In genomic region chr2:152727795-152728510, GRCm38 (mm10) we compare ENCODE assay signal across 8 mouse cellular contexts. TPM values are rescaled to one million over a fixed set of nuclear protein-coding genes. Genes with fewer than 3 reads are reported as not detected.
DNase-seq lines count a peak whose midpoint lies in the region; ATAC-seq and TF ChIP-seq lines count a peak whose summit lies in the region.

No protein-coding gene starts in this region.

- WGBS in forebrain, embryonic 10.5 days, result 87% methylated on average over 14 of the region's 14 CpGs
- WGBS in forebrain, embryonic 13.5 days, result 85% methylated on average over 14 of the region's 14 CpGs
- 75% methylated on average over 14 of the region's 14 CpGs for WGBS in kidney, adult 2 months
- 71% methylated on average over 14 of the region's 14 CpGs for WGBS in lung, embryonic 14.5 days

- H3K27ac ChIP-seq in forebrain, embryonic 10.5 days, result peak overlapping the region; percentile 79
- H3K27ac ChIP-seq in forebrain, embryonic 13.5 days, result no peak overlapping the region; the same call in 1 of the 2 replicates
- peak overlapping the region; percentile 73 for H3K27ac ChIP-seq in kidney, adult 2 months (ENCODE audit: insufficient read depth, low read depth, low read length)
- peak overlapping the region; percentile 72 for H3K27ac ChIP-seq in lung, embryonic 14.5 days (ENCODE audit: low read depth)

- H3K4me2 ChIP-seq in forebrain, embryonic 13.5 days, result no peak overlapping the region
- no peak overlapping the region for H3K4me2 ChIP-seq in lung, embryonic 14.5 days

- peaks cover 32% of the 10 kb centered on the region for H3K27me3 ChIP-seq in forebrain, embryonic 10.5 days (ENCODE audit: poor library complexity, severe bottlenecking)
- peaks cover 3% of the 10 kb centered on the region; the same call in 1 of the 2 replicates for H3K27me3 ChIP-seq in forebrain, embryonic 13.5 days
- H3K27me3 ChIP-seq in kidney, adult 2 months (replicated peaks; ENCODE audit: control insufficient read depth, insufficient read depth, low read length), result no peaks in the 10 kb centered on the region
- H3K27me3 ChIP-seq in lung, embryonic 14.5 days (ENCODE audit: insufficient read depth, low read length), result peaks cover 7% of the 10 kb centered on the region; the same call in 1 of the 2 replicates

- H3K9me3 ChIP-seq in forebrain, embryonic 10.5 days, result no peaks in the 10 kb centered on the region
- H3K9me3 ChIP-seq in forebrain, embryonic 13.5 days (replicated peaks), result no peaks in the 10 kb centered on the region
- no peaks in the 10 kb centered on the region for H3K9me3 ChIP-seq in lung, embryonic 14.5 days (ENCODE audit: low read depth, low read length)

- H3K36me3 ChIP-seq in forebrain, embryonic 10.5 days (replicated peaks), result no peaks in the 10 kb centered on the region
- H3K36me3 ChIP-seq in forebrain, embryonic 13.5 days (ENCODE audit: poor library complexity, severe bottlenecking), result no peaks in the 10 kb centered on the region
- H3K36me3 ChIP-seq in kidney, adult 2 months (ENCODE audit: control insufficient read depth, insufficient read depth, low read length), result no peaks in the 10 kb centered on the region
- H3K36me3 ChIP-seq in lung, embryonic 14.5 days (ENCODE audit: insufficient read depth), result no peaks in the 10 kb centered on the region

- DNase-seq in forebrain, embryonic 10.5 days (ENCODE audit: extremely low spot score, low spot score), result no peak
- DNase-seq in heart, adult 18-20 months, result peak; percentile 60 to 89
- peak; percentile 87 for DNase-seq in kidney, adult 2 months
- peak; percentile 41 for DNase-seq in lung, embryonic 14.5 days
- DNase-seq in layer of hippocampus, postnatal 36 days, result no peak
- DNase-seq in cerebellum, postnatal 36 days, result no peak

- TF ChIP-seq POLR2A in kidney, adult 2 months (IDR thresholded peaks at IDR 0.05; ENCODE audit: low read depth, low read length), result no peak

- no peak for TF ChIP-seq CTCF in kidney, adult 2 months (conservative IDR thresholded peaks at IDR 0.05; ENCODE audit: insufficient read depth, insufficient read length, low read depth, low read length)
- no peak for TF ChIP-seq CTCF in lung, embryonic 14.5 days (IDR thresholded peaks at IDR 0.05; ENCODE audit: low read depth)

- peaks cover 61% of the 10 kb centered on the region for H3K4me1 ChIP-seq in forebrain, embryonic 10.5 days
- H3K4me1 ChIP-seq in forebrain, embryonic 13.5 days, result peaks cover 14% of the 10 kb centered on the region
- peaks cover 13% of the 10 kb centered on the region for H3K4me1 ChIP-seq in kidney, adult 2 months (ENCODE audit: control insufficient read depth, insufficient read depth, low read length)
- peaks cover 46% of the 10 kb centered on the region for H3K4me1 ChIP-seq in lung, embryonic 14.5 days (ENCODE audit: insufficient read depth)

- H3K4me3 ChIP-seq in forebrain, embryonic 10.5 days, result no peak overlapping the region
- H3K4me3 ChIP-seq in forebrain, embryonic 13.5 days, result no peak overlapping the region
- 0 out of 2 replicates have a peak overlapping the region, but pooled peaks have one; percentile 2 for H3K4me3 ChIP-seq in kidney, adult 2 months (ENCODE audit: insufficient read depth, low read depth, low read length)
- no peak overlapping the region for H3K4me3 ChIP-seq in lung, embryonic 14.5 days (ENCODE audit: low read depth, low read length)

- ATAC-seq in forebrain, embryonic 13.5 days, result no peak
- ATAC-seq in lung, embryonic 14.5 days (ENCODE audit: insufficient read depth), result no peak
- no peak for ATAC-seq in monocyte, adult 5-6 weeks (replicated peaks; ENCODE audit: insufficient number of reproducible peaks, low FRiP score, low TSS enrichment, poor library complexity, severe bottlenecking)

- no peak overlapping the region for H3K9ac ChIP-seq in forebrain, embryonic 13.5 days
- H3K9ac ChIP-seq in lung, embryonic 14.5 days, result no peak overlapping the region

RNA-seq across cellular contexts. Expression of gene Id1, which starts 8.1 kb away (rescaled TPM):
- polyA plus RNA-seq in forebrain, embryonic 10.5 days (2016; fragmentation: Nextera tagmentation; extraction: Ambion mirVana), result 57.5 and 61.1 TPM in 2 replicates
- 25.8 and 26.1 TPM in 2 replicates for polyA plus RNA-seq in forebrain, embryonic 13.5 days (2015; fragmentation: Nextera tagmentation; extraction: Ambion mirVana)
- 10 to 100 TPM; 63.7 to 75.1 TPM for total RNA-seq in heart, adult 18-20 months (2021)
- polyA plus RNA-seq in kidney, adult 2 months (2012; rRNA removed), result 156 and 235 TPM in 2 replicates
- polyA plus RNA-seq in lung, embryonic 14.5 days (2014; fragmentation: Nextera tagmentation; extraction: Ambion mirVana), result 122 and 123 TPM in 2 replicates
- total RNA-seq in monocyte, adult 5-6 weeks (2017), result 3.7 to 18.6 TPM (median 15.7 TPM) in 3 replicates
- total RNA-seq in layer of hippocampus, postnatal 36 days (2021), result 10 to 100 TPM; 15.3 to 19.8 TPM

RNA-seq across cellular contexts. Expression of gene Cox4i2, which starts 26.0 kb away (rescaled TPM):
- 3.0 and 4.2 TPM in 2 replicates for polyA plus RNA-seq in forebrain, embryonic 10.5 days (2016; fragmentation: Nextera tagmentation; extraction: Ambion mirVana)
- polyA plus RNA-seq in forebrain, embryonic 13.5 days (2015; fragmentation: Nextera tagmentation; extraction: Ambion mirVana), result 4.4 and 4.8 TPM in 2 replicates
- 10 to 100 TPM; 11.9 to 15.2 TPM for total RNA-seq in heart, adult 18-20 months (2021)
- polyA plus RNA-seq in kidney, adult 2 months (2012; rRNA removed), result 2.9 and 3.1 TPM in 2 replicates
- 51.4 and 59.6 TPM in 2 replicates for polyA plus RNA-seq in lung, embryonic 14.5 days (2014; fragmentation: Nextera tagmentation; extraction: Ambion mirVana)
- not detected in 3 replicates for total RNA-seq in monocyte, adult 5-6 weeks (2017)
- 1 to 10 TPM; 1.7 to 2.7 TPM for total RNA-seq in layer of hippocampus, postnatal 36 days (2021)

RNA-seq across cellular contexts. Expression of gene Mcts2, which starts 41.1 kb away (rescaled TPM):
- polyA plus RNA-seq in forebrain, embryonic 10.5 days (2016; fragmentation: Nextera tagmentation; extraction: Ambion mirVana), result 39.1 and 40.3 TPM in 2 replicates
- polyA plus RNA-seq in forebrain, embryonic 13.5 days (2015; fragmentation: Nextera tagmentation; extraction: Ambion mirVana), result 40.0 and 42.2 TPM in 2 replicates
- 10 to 100 TPM; 15.8 to 16.4 TPM for total RNA-seq in heart, adult 18-20 months (2021)
- 8.4 and 10.1 TPM in 2 replicates for polyA plus RNA-seq in kidney, adult 2 months (2012; rRNA removed)
- 28.5 and 32.7 TPM in 2 replicates for polyA plus RNA-seq in lung, embryonic 14.5 days (2014; fragmentation: Nextera tagmentation; extraction: Ambion mirVana)
- 10.0 to 12.9 TPM (median 10.6 TPM) in 3 replicates for total RNA-seq in monocyte, adult 5-6 weeks (2017)
- 10 to 100 TPM; 19.7 to 22.9 TPM for total RNA-seq in layer of hippocampus, postnatal 36 days (2021)

RNA-seq across cellular contexts. Expression of gene H13, which starts 58.7 kb away (rescaled TPM):
- 90.7 and 93.2 TPM in 2 replicates for polyA plus RNA-seq in forebrain, embryonic 10.5 days (2016; fragmentation: Nextera tagmentation; extraction: Ambion mirVana)
- 131 and 142 TPM in 2 replicates for polyA plus RNA-seq in forebrain, embryonic 13.5 days (2015; fragmentation: Nextera tagmentation; extraction: Ambion mirVana)
- 10 to 100 TPM; 32.7 to 39.6 TPM for total RNA-seq in heart, adult 18-20 months (2021)
- polyA plus RNA-seq in kidney, adult 2 months (2012; rRNA removed), result 129 and 161 TPM in 2 replicates
- polyA plus RNA-seq in lung, embryonic 14.5 days (2014; fragmentation: Nextera tagmentation; extraction: Ambion mirVana), result 97.6 and 98.1 TPM in 2 replicates
- total RNA-seq in monocyte, adult 5-6 weeks (2017), result 74.4 to 107 TPM (median 101 TPM) in 3 replicates
- total RNA-seq in layer of hippocampus, postnatal 36 days (2021), result 10 to 100 TPM; 77.3 to 77.5 TPM

Comparison
In these comparisons a context has a peak if more than half of its experiments do, and no peak if none do; other contexts are left out.
1. DNase-seq: peak in heart, adult 18-20 months (2 of 2), kidney, adult 2 months (single experiment) and lung, embryonic 14.5 days (single experiment); none in forebrain, embryonic 10.5 days (single experiment), layer of hippocampus, postnatal 36 days (0 of 2) and cerebellum, postnatal 36 days (0 of 2).